Mouse (Mus musculus) layer of hippocampus, postnatal 25 days (tissue): ENCODE measurements around the gene Ash1l. TPM values are rescaled to one million over a fixed set of nuclear protein-coding genes. Genes with fewer than 3 reads are reported as not detected.
"Not testable (repeated sequence)": the region's sequence is repeated elsewhere in the genome, so short reads cannot be mapped to it uniquely, and the experiment has no call there.

Experiments
- DNase-seq, 2 experiments: peaks; one replicate each; pipeline ENCODE4 v3.0.0; 2022; ENCODE audit warnings: mixed read lengths in 2 of 2, low spot score in 1 of 2; ENCODE audit errors: extremely low spot score in 1 of 2
- total RNA-seq, 2 experiments: library from RNA; stranded (reverse); gene quantifications; 2 replicates each; pipeline ENCODE4 v1.2.3; 2021

Gene Ash1l
- total RNA-seq, 2 experiments from 2014 or later: 70.5 to 82.0 TPM

DNA sequence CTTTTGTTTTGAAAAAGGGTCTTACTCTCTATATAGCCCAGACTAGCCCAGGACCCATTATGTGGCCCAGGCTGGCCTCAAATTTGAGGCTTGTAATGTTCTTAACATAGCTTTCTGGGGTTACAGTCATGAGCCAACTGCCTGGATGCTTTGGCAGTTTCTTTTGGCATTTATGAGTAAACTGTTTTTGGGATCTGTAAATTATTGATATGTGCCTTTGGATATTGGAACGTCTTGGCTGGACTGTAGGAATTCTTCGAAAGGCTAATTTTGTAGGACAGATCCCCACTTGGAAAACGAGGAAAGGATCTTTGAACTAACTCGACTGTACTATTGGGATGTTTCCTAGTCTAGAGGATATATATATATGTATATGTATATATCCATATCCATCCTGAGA, 2.8 kb downstream of the Ash1l start:
- no peak for DNase-seq

DNA sequence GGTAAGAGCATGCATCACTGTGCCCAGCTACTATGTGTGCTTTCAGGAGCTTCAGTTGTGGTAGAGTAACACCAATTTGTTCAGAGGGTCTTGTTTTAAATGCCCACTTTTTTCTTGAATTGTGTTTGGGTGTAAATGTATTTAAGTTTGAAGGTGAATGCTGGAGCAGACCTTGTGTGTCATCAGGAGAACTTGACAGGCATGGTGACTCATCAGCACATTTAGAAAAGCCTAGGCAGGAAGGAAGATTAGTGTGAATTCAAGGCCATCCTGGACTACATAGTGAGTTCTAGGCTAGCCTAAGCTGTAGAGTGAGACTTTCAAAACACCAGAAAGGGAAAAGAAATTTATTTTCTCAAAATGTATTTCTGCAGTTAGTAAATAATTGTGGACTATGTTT, 3.3 kb downstream of the Ash1l start:
- no peak for DNase-seq

- DNase-seq: not testable (repeated sequence)
These were observed 12.8 kb downstream of the Ash1l start for GRCm38 (mm10) chr3:88963211-88963610.

DNA sequence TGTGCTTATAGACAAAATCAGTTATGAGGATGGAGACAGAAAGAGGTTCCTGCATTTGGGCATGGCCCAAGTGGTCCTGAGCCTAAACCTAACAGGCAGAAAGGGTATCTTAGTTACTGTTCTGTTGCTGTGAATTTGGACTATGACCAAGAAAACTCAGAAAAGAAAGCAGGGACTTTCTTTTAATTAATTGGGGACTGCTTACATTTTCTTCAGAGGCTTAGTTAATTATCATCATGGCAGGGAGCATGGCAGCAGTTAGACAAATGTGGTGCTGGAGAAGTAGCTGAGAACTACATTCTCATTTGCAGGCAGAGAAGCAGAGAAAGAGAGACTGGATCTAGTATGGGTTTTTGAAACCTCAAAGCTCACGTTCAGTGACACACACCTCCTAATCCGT, 24.6 kb downstream of the Ash1l start:
- no peak for DNase-seq

- no peak for DNase-seq
These were observed 31.0 kb downstream of the Ash1l start for GRCm38 (mm10) chr3:88981206-88982010.

GRCm38 (mm10) chr3:88983921-88984381, 33.5 kb downstream of the Ash1l start:
- DNase-seq: no peak

- no peak for DNase-seq
These were observed 42.4 kb downstream of the Ash1l start for GRCm38 (mm10) chr3:88992793-88993192.

GRCm38 (mm10) chr3:89001536-89001935, 51.1 kb downstream of the Ash1l start:
- no peak for DNase-seq

DNA sequence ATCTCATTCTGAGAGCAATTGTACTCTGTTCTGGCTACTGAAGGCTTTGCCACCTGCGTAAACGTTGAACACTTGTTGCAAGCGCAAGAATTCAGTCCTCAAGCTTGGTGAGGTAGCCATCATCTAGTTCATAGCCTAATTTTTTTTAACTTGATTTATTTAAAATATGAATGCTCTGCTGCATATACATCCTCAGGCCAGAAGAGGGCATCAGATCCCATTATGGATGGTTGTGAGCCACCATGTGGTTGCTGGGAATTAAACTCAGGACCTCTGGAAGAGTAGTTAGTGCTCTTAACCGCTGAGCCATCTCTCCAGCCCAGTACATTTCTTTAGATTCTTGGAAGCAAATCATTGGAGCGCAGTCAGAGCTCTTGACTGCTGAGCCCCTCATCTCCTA, 80.5 kb downstream of the Ash1l start:
- DNase-seq: not testable (repeated sequence)

- no peak for DNase-seq
These were observed 92.9 kb downstream of the Ash1l start for GRCm38 (mm10) chr3:89043359-89043758.

- no peak for DNase-seq
These were observed 107.9 kb downstream of the Ash1l start for GRCm38 (mm10) chr3:89058361-89058760.

DNA sequence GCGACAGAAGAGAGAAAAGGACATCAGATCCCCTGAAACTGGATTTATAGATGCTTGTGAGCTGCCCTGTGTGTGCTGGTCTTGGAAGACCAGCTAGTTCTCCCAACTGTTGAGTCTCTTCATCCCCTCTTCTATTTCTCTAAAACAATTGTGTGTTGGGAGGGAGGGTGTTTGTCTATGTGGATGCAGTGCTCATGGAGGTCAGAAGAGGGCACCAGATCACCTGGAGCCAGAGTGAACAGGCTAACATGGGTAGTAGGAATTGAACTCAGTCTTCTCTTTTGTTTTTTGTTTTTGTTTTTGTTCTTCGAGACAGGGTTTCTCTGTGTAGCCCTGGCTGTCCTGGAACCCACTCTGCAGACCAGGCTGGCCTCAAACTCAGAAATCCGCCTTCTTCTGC, 108.4 kb downstream of the Ash1l start:
- peak in 1 of 2 experiments; percentile 15 for DNase-seq

DNA sequence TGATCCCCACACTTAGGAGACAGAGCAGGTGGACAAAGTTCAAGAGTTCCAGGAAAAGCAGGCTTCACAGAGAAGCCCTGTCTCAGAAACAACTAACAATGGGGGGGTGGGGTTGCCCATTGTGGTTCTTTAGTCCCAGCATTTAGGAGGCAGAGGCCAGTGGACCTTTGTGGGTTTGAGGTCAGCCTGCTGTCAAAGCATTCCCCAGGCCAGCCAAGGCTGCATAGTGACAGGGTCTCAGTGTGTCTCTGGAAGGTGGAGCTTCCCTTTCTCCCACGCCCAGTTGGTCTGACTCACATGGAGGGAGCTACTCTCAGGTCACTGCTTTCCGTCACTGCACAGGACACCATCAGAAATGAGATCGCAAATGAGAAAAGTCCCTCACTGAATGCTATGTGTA, 111.3 kb downstream of the Ash1l start:
- DNase-seq: no peak

DNA sequence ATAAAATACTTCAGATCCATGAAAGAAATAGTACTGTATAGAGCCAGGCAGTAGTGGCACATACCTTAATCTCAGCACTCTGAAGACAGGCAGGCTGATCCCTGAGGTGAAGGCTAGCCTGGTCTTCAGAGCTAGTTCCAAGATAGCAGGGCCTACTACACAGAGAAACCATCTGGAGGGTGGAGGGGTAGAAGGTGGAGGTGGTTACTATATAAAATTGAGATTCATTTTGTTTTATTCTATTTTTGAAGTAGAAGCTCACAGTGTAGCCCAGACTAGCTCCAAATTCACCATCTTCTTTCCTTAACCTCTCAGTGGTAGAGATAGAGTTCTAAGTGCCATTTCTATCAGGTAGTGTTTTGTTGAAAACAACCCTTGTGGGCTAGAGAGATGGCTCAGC, 116.8 kb downstream of the Ash1l start:
- DNase-seq: no peak

DNA sequence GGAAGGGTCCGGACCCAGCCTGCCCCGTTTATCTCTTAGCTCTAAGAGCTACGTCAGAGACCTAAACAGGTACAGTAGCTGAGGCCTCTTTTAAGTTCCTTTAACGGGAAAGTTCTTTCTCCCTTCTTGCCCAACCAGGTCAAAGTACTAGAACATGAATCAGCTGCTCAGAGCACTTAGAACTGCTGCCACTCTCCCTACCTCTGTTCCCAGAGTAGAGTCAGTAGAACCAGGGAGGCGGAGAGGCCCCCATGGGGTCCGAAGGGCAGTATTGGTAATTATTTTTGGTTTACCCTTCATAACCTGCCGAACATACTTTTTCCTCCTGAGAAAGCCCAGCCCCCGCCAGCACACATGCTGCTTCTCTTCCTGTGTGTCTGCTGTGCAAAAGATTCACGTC, 127.0 kb downstream of the Ash1l start:
- DNase-seq: no peak

- DNase-seq: not testable (repeated sequence)
These were observed 131.9 kb downstream of the Ash1l start for GRCm38 (mm10) chr3:89082287-89082686.

GRCm38 (mm10) chr3:89084133-89084532, 133.7 kb downstream of the Ash1l start:
- DNase-seq: no peak

- no peak for DNase-seq
These were observed 134.3 kb downstream of the Ash1l start for GRCm38 (mm10) chr3:89084654-89085190.

DNA sequence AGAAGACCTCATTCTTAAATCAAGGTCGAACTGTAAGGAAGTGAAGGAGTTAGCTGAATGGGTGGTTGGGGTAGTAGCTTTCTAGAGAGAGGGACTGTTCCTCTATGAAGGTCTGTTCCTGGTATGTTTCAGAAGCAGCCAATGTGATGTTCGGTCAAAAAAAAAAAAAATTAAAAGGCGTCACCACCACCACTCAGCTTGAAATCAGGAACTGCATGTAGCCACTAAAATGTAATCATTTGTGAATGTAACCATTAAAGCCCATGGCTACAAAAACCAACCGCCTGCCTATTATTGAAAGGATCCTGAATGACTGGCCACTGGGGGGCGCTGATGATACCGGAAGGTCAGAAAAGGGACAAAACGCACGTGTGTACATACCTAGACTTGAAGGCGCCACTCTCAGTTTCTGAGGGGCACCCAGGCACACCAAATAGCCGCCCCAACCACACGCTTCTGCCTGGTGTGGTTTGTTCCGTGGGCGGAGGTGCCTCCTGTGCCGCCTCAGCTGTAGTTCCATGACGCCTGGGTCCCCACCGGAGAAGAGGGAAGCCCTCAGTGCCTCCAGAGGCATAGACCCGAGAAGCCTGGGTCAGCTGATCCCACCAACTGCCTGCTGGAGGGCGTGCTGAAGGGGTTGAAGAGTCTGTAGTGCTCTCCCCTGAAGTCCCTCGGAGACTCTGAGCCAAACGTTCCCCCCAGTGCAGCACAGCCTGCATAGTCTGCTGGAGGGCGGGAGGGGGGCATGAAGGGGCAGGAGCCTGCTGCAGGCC, 137.1 kb downstream of the Ash1l start:
- DNase-seq: peak; percentile 74 to 92

GRCm38 (mm10) chr3:89088974-89089373, 138.6 kb downstream of the Ash1l start:
- no peak for DNase-seq

- peak; percentile 62 to 72 for DNase-seq
These were observed 139.6 kb downstream of the Ash1l start for GRCm38 (mm10) chr3:89089882-89090591.
